Mouse (Mus musculus) heart, embryonic 16.5 days (tissue): ENCODE results near the gene Elp6. TPM values are rescaled to one million over a fixed set of nuclear protein-coding genes. Genes with fewer than 3 reads are reported as not detected.

Source experiments
- ATAC-seq: fragments of 200-750 bp; cut with Nextera tagmentation; replicated peaks from 2 replicates; pipeline ENCODE4 v1.8.0; 2017; ENCODE audit warnings: moderate number of reproducible peaks; ENCODE audit not compliant: insufficient read depth, low FRiP score; ENCODE audit errors: extremely low read depth
- H3K27ac ChIP-seq: fragments of 300-500 bp; sonication (generic); 2 replicates; pipeline ENCODE4 v1.5.1; 2014; ENCODE audit warnings: mild to moderate bottlenecking, low read length, control low read depth, moderate library complexity
- H3K27me3 ChIP-seq: fragments of 300-500 bp; sonication (generic); 2 replicates; pipeline ENCODE4 v1.6.1; 2014; ENCODE audit warnings: low read length, mixed read lengths; ENCODE audit not compliant: control insufficient read depth, insufficient read depth
- H3K36me3 ChIP-seq: fragments of 300-500 bp; sonication (generic); 2 replicates; pipeline ENCODE4 v1.6.1; 2014; ENCODE audit not compliant: control insufficient read depth, insufficient read depth
- H3K4me1 ChIP-seq: fragments of 300-500 bp; sonication (generic); 2 replicates; pipeline ENCODE4 v1.6.1; 2014; ENCODE audit warnings: low read length, mixed read lengths; ENCODE audit not compliant: control insufficient read depth, insufficient read depth
- H3K4me2 ChIP-seq: fragments of 300-500 bp; sonication (generic); 2 replicates; pipeline ENCODE4 v1.6.1; 2014; ENCODE audit warnings: low read depth, mild to moderate bottlenecking, control low read depth, low read length
- H3K4me3 ChIP-seq: fragments of 300-500 bp; sonication (generic); 2 replicates; pipeline ENCODE4 v1.5.1; 2014; ENCODE audit warnings: mild to moderate bottlenecking, control low read depth, low read length
- H3K9ac ChIP-seq: fragments of 300-500 bp; sonication (generic); 2 replicates; pipeline ENCODE4 v1.6.1; 2014; ENCODE audit warnings: low read length, control low read depth
- H3K9me3 ChIP-seq: fragments of 300-500 bp; sonication (generic); replicated peaks from 2 replicates; pipeline ENCODE4 v1.6.1; 2016; ENCODE audit warnings: low read length; ENCODE audit not compliant: control insufficient read depth
- WGBS: fragments of 180-500 bp; shearing (Covaris S2); extraction: QIAGEN DNeasy Blood & Tissue Kit; methylation state at CpG from one replicate; pipeline ENCODE4 v1.1.7; 2014; 5-methylcytosine and 5-hydroxymethylcytosine counted together
- microRNA-seq: library from miRNA; unstranded; fragments of <30 nt; microRNA quantifications from one replicate; pipeline ENCODE4, GENCODE M21; 2017
- polyA plus RNA-seq: library from polyadenylated mRNA; unstranded; fragments of >200 nt; fragmentation: Nextera tagmentation; extraction: Ambion mirVana; gene quantifications from 2 replicates; pipeline ENCODE4 v1.2.1, GENCODE M21; 2015

The Elp6 gene
- polyA plus RNA-seq, 1 experiment from 2014 or later = 12.4 TPM

- 73% methylated on average over 10 of the region's 10 CpGs for WGBS
Observed at GRCm38 (mm10) chr9:110362337-110362736, 57.4 kb downstream of the Elp6 start.

DNA sequence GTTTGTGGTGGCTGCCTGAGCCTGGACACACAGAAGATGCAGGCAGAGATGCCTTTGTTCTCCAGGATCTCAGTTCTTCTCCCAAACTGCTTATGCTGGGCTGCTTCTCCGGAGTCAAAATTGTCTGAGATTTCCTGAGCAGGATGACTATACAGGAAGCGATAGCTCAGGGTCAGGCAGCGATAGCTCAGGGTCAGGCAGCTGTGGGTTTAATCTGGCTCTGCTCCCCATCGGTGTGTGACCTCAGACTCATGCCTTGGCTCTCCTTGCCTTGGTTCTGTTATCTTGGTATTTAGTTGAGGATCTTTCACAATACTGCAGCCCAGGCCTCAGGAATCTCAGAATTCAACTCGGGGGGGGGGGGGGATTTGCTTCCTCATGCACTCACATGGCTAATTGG, 61.8 kb downstream of the Elp6 start:
- Histone ChIP-seq H3K9ac (no peak overlapping the region), H3K27ac (no peak overlapping the region), H3K4me1 (peaks cover 13% of the 10 kb centered on the region), H3K4me3 (no peak overlapping the region), H3K27me3 (no peaks in the 10 kb centered on the region), H3K9me3 (no peaks in the 10 kb centered on the region), H3K36me3 (peaks cover 7% of the 10 kb centered on the region; the same call in 1 of the 2 replicates), H3K4me2 (no peak overlapping the region)
- WGBS = 55% methylated on average over 5 of the region's 5 CpGs
- ATAC-seq = peak; percentile 54; the same call in 1 of the 2 replicates

More at GRCm38 (mm10) chr9:110362337-110362736, 57.4 kb downstream of the Elp6 start:
- H3K9ac ChIP-seq = no peak overlapping the region
- no peaks in the 10 kb centered on the region for H3K27me3 ChIP-seq
- H3K27ac ChIP-seq = no peak overlapping the region
- no peak overlapping the region for H3K4me2 ChIP-seq
- H3K36me3 ChIP-seq = peaks cover 7% of the 10 kb centered on the region; the same call in 1 of the 2 replicates
- 0 out of 2 replicates have a peak, but pooled peaks cover 3% of the 10 kb centered on the region for H3K4me1 ChIP-seq
- no peak for ATAC-seq
- no peak overlapping the region for H3K4me3 ChIP-seq
- no peaks in the 10 kb centered on the region for H3K9me3 ChIP-seq

DNA sequence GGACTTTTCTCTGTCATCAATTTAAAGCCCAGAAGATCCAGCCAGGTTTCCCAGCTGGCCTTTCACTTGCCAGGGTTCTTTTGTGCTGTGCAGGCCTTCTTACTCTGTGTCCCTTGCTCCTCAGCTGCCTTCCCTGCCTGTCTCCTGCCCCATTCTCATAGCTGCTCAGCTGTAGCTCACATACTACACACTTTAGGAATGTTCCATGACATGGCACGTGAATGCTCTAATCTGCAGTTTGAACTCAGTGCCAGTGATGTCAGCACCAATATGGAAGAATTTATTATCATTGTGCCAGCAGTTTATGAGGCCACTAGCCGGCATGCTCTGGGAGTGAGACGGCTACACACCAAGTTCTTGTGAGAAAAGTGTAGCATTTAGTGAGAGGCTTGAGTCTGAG, 64.9 kb downstream of the Elp6 start:
- H3K9ac ChIP-seq = no peak overlapping the region
- 58% methylated on average over 3 of the region's 3 CpGs for WGBS
- peak overlapping the region; percentile 30 for H3K27ac ChIP-seq
- peaks cover 13% of the 10 kb centered on the region for H3K4me1 ChIP-seq
- no peak overlapping the region for H3K4me2 ChIP-seq
- peak; percentile 70 for ATAC-seq
- no peak overlapping the region for H3K4me3 ChIP-seq
- no peaks in the 10 kb centered on the region for H3K27me3 ChIP-seq
- H3K9me3 ChIP-seq = no peaks in the 10 kb centered on the region
- H3K36me3 ChIP-seq = peaks cover 2% of the 10 kb centered on the region; the same call in 1 of the 2 replicates

Small RNAs within 50 kb of the gene (microRNA-seq; reads per million reads assigned to microRNA genes)
- gene Mir6236 = 148 reads per million, percentile 56 among the genes with 10 or more reads in this experiment

Other genes starting within 250 kb of the Elp6 start
- 56.7 and 60.5 TPM in 2 replicates for gene Smarcc1, start 187.5 kb upstream of the Elp6 start, polyA plus RNA-seq
- gene Dhx30, start 187.3 kb upstream of the Elp6 start, polyA plus RNA-seq = 96.2 and 101 TPM in 2 replicates
- gene Cspg5, start 61.4 kb upstream of the Elp6 start, polyA plus RNA-seq = 1.2 and 1.4 TPM in 2 replicates
- 20.9 and 22.2 TPM in 2 replicates for gene Scap, start 28.1 kb downstream of the Elp6 start, polyA plus RNA-seq
- gene Ptpn23, start 103.0 kb downstream of the Elp6 start, polyA plus RNA-seq = 11.3 and 12.0 TPM in 2 replicates
- 3.3 and 6.5 TPM in 2 replicates for gene Ngp, start 114.6 kb downstream of the Elp6 start, polyA plus RNA-seq
- 9.0 and 10.2 TPM in 2 replicates for gene Klhl18, start 171.5 kb downstream of the Elp6 start, polyA plus RNA-seq
- gene Kif9, start 171.8 kb downstream of the Elp6 start, polyA plus RNA-seq = 0.84 and 1.2 TPM in 2 replicates
- 19.0 and 21.8 TPM in 2 replicates for gene Setd2, start 227.4 kb downstream of the Elp6 start, polyA plus RNA-seq